Mouse (Mus musculus) CH12.LX (cell line): Measurements from ENCODE around the gene Ibsp. TPM values are rescaled to one million over a fixed set of nuclear protein-coding genes. Genes with fewer than 3 reads are reported as not detected.
A peak's percentile ranks its signal among the peaks of the same experiment; 100 is the strongest.

Source experiments
- DNase-seq: peaks from one replicate; pipeline ENCODE4 v3.0.0-alpha.2; 2013; ENCODE audit errors: extremely low read depth
- H3K27ac ChIP-seq: 2 replicates; pipeline ENCODE4 v1.5.1; 2012; ENCODE audit warnings: low read depth, mild to moderate bottlenecking, control low read depth, moderate library complexity; ENCODE audit not compliant: insufficient read depth
- H3K27me3 ChIP-seq: replicated peaks from 2 replicates; pipeline ENCODE3; 2012; ENCODE audit warnings: inconsistent platforms
- H3K36me3 ChIP-seq, 2 experiments: replicated peaks in 1 of 2; 2 replicates each; pipeline versions ENCODE3 to v1.6.1; 2012; ENCODE audit warnings: inconsistent platforms in 1 of 2, low read length in 1 of 2, mild to moderate bottlenecking in 1 of 2, mixed read lengths in 1 of 2, moderate library complexity in 1 of 2; ENCODE audit not compliant: control insufficient read depth in 1 of 2, insufficient read depth in 1 of 2
- H3K4me1 ChIP-seq, 2 experiments: 2 replicates each; pipeline ENCODE4 v1.6.1; 2012; ENCODE audit warnings: inconsistent platforms in 1 of 2, moderate library complexity in 1 of 2; ENCODE audit not compliant: insufficient read depth in 2 of 2, control insufficient read depth in 1 of 2
- H3K4me2 ChIP-seq: 2 replicates; pipeline ENCODE4 v1.6.1; 2012; ENCODE audit warnings: low read depth, mild to moderate bottlenecking, control low read depth; ENCODE audit not compliant: poor library complexity, insufficient read depth, severe bottlenecking
- H3K4me3 ChIP-seq, 3 experiments: fragments of 150-350 bp in 1 of 3; sonication (generic) in 1 of 3; replicated peaks in 1 of 3; 2 replicates each; pipeline versions ENCODE3 to v1.5.1; 2011 to 2012; ENCODE audit warnings: low read depth in 2 of 3, low read length in 2 of 3, mild to moderate bottlenecking in 2 of 3, moderate library complexity in 2 of 3, control low read depth in 1 of 3, improper control_type of control experiment in 1 of 3, inconsistent platforms in 1 of 3, mixed read lengths in 1 of 3; ENCODE audit not compliant: poor library complexity in 1 of 3
- H3K79me2 ChIP-seq: replicated peaks from 2 replicates; pipeline ENCODE4 v1.6.1; 2012; ENCODE audit warnings: mild to moderate bottlenecking, moderate library complexity; ENCODE audit not compliant: control insufficient read depth, poor library complexity, insufficient read depth, severe bottlenecking; ENCODE audit errors: extremely low read depth
- H3K9ac ChIP-seq: 2 replicates; pipeline ENCODE4 v1.6.1; 2012; ENCODE audit warnings: low read depth, mild to moderate bottlenecking, control low read depth, moderate library complexity; ENCODE audit not compliant: insufficient read depth
- H3K9me3 ChIP-seq: replicated peaks from 2 replicates; pipeline ENCODE3; 2012; ENCODE audit warnings: low read length, inconsistent platforms, mixed read lengths
- BHLHE40 ChIP-seq: IDR thresholded peaks from 2 replicates; pipeline ENCODE4 v1.6.1; 2011; ENCODE audit warnings: mild to moderate bottlenecking, low read depth, low read length, improper control_type of control experiment
- CHD1 ChIP-seq: IDR thresholded peaks from 2 replicates; pipeline ENCODE4 v1.6.1; 2012; ENCODE audit warnings: low read depth, low read length, improper control_type of control experiment, inconsistent platforms
- CHD2 ChIP-seq: IDR thresholded peaks from 2 replicates; pipeline ENCODE4 v1.6.1; 2011; ENCODE audit warnings: low read length, improper control_type of control experiment
- CTCF ChIP-seq, 2 experiments: IDR thresholded peaks in 1 of 2; conservative IDR thresholded peaks in 1 of 2; 2 replicates each; pipeline ENCODE4 v1.5.1; 2011 to 2012; ENCODE audit warnings: low read depth in 2 of 2, low read length in 2 of 2, improper control_type of control experiment in 1 of 2, inconsistent platforms in 1 of 2, mild to moderate bottlenecking in 1 of 2, moderate library complexity in 1 of 2
- E2F4 ChIP-seq: IDR thresholded peaks from 2 replicates; pipeline ENCODE4 v1.6.1; 2011; ENCODE audit warnings: low read depth, low read length, improper control_type of control experiment; ENCODE audit not compliant: insufficient replicate concordance
- ELF1 ChIP-seq: IDR thresholded peaks from 2 replicates; pipeline ENCODE4 v1.6.1; 2014; ENCODE audit warnings: low read depth, mild to moderate bottlenecking, inconsistent platforms, low read length, improper control_type of control experiment
- ETS1 ChIP-seq: conservative IDR thresholded peaks from 2 replicates; pipeline ENCODE4 v1.6.1; 2012; ENCODE audit warnings: low read depth, mild to moderate bottlenecking, inconsistent platforms, low read length, improper control_type of control experiment, moderate library complexity
- GABPA ChIP-seq: IDR thresholded peaks from 2 replicates; pipeline ENCODE4 v1.6.1; 2012; ENCODE audit warnings: low read depth, low read length, improper control_type of control experiment, inconsistent platforms; ENCODE audit not compliant: insufficient replicate concordance
- IRF4 ChIP-seq: IDR thresholded peaks from 2 replicates; pipeline ENCODE4 v1.6.1; 2014; ENCODE audit warnings: low read depth, mild to moderate bottlenecking, inconsistent platforms, low read length, improper control_type of control experiment
- JUN ChIP-seq: IDR thresholded peaks from 2 replicates; pipeline ENCODE4 v1.6.1; 2011; ENCODE audit warnings: low read depth, mild to moderate bottlenecking, low read length, improper control_type of control experiment, moderate library complexity; ENCODE audit not compliant: insufficient read depth
- JUND ChIP-seq: conservative IDR thresholded peaks from 2 replicates; pipeline ENCODE4 v1.6.1; 2011; ENCODE audit warnings: low read depth, low read length, improper control_type of control experiment
- KAT2A ChIP-seq: IDR thresholded peaks from 2 replicates; pipeline ENCODE4 v1.6.1; 2012; ENCODE audit warnings: low read length, improper control_type of control experiment, inconsistent platforms; ENCODE audit not compliant: insufficient replicate concordance
- MAFK ChIP-seq: IDR thresholded peaks from 2 replicates; pipeline ENCODE4 v1.6.1; 2011; ENCODE audit warnings: low read length, improper control_type of control experiment; ENCODE audit not compliant: insufficient replicate concordance
- MAZ ChIP-seq: IDR thresholded peaks from 2 replicates; pipeline ENCODE4 v1.6.1; 2012; ENCODE audit warnings: low read depth, mild to moderate bottlenecking, inconsistent platforms, low read length, improper control_type of control experiment, moderate library complexity
- MXI1 ChIP-seq: IDR thresholded peaks from 2 replicates; pipeline ENCODE4 v1.6.1; 2011; ENCODE audit warnings: mild to moderate bottlenecking, low read depth, low read length, improper control_type of control experiment
- MYC ChIP-seq: IDR thresholded peaks from 2 replicates; pipeline ENCODE4 v1.6.1; 2011; ENCODE audit warnings: low read depth, mild to moderate bottlenecking, improper control_type of control experiment, low read length
- NELFE ChIP-seq: IDR thresholded peaks from 2 replicates; pipeline ENCODE4 v1.6.1; 2011; ENCODE audit warnings: low read depth, low read length, improper control_type of control experiment
- NRF1 ChIP-seq: IDR thresholded peaks from 2 replicates; pipeline ENCODE4 v1.6.1; 2014; ENCODE audit warnings: low read depth, mild to moderate bottlenecking, inconsistent platforms, low read length, improper control_type of control experiment, moderate library complexity
- POLR2AphosphoS2 ChIP-seq: IDR thresholded peaks from 2 replicates; pipeline ENCODE4 v1.6.1; 2011; ENCODE audit warnings: low read depth, low read length, improper control_type of control experiment
- RAD21 ChIP-seq: IDR thresholded peaks from 2 replicates; pipeline ENCODE4 v1.6.1; 2011; ENCODE audit warnings: low read depth, mild to moderate bottlenecking, low read length, improper control_type of control experiment, moderate library complexity
- RCOR1 ChIP-seq: conservative IDR thresholded peaks from 2 replicates; pipeline ENCODE4 v1.6.1; 2012; ENCODE audit warnings: low read depth, mild to moderate bottlenecking, inconsistent platforms, low read length, improper control_type of control experiment
- SIN3A ChIP-seq: IDR thresholded peaks from 2 replicates; pipeline ENCODE4 v1.6.1; 2012; ENCODE audit warnings: low read length, improper control_type of control experiment, inconsistent platforms
- SMC3 ChIP-seq: IDR thresholded peaks from 2 replicates; pipeline ENCODE4 v1.6.1; 2011; ENCODE audit warnings: low read depth, low read length, improper control_type of control experiment
- USF2 ChIP-seq: conservative IDR thresholded peaks from 2 replicates; pipeline ENCODE4 v1.6.1; 2011; ENCODE audit warnings: low read depth, low read length, improper control_type of control experiment
- ZC3H11A ChIP-seq: IDR thresholded peaks from 2 replicates; pipeline ENCODE4 v1.6.1; 2012; ENCODE audit warnings: low read depth, mild to moderate bottlenecking, inconsistent platforms, low read length, improper control_type of control experiment
- ZNF384 ChIP-seq: IDR thresholded peaks from 2 replicates; pipeline ENCODE4 v1.6.1; 2012; ENCODE audit warnings: low read depth, low read length, improper control_type of control experiment, inconsistent platforms
- dilution Hi-C: fragments of 300-500 bp; cut with MboI; formaldehyde crosslinking; loops from 2 replicates; pipeline ENCODE4 v1.14.3; 2020; ENCODE audit warnings: low sequenced_read_pairs; ENCODE audit not compliant: extremely low pct_unique_long_range_greater_than_20kb, extremely low pct_ligation_motif_present
- in situ Hi-C: fragments of 300-500 bp; cut with MboI; formaldehyde crosslinking; loops from 3 replicates; pipeline ENCODE4 v1.14.3; 2019; ENCODE audit warnings: low sequenced_read_pairs, low pct_ligation_motif_present, low pct_unique_long_range_greater_than_20kb, mixed read lengths
- polyA plus RNA-seq: library from polyadenylated mRNA; unstranded; fragments of >175 nt; gene quantifications from 2 replicates; pipeline ENCODE4 v1.2.1, GENCODE M21; 2012; ENCODE audit warnings: low read depth; ENCODE audit not compliant: insufficient read length
- total RNA-seq, 2 experiments: library from RNA; depleted of rRNA; stranded (reverse); fragments of 300-350 nt in 1 of 2; fragments of >200 nt in 1 of 2; gene quantifications; 2 replicates each; pipeline ENCODE4 v1.2.3; 2012 to 2014

Gene Ibsp
- total and polyA plus RNA-seq, 3 experiments = not detected

GRCm38 (mm10) chr5:104339009-104339408 lies 40.0 kb downstream of the Ibsp start:
- no peak overlapping the region for H3K4me3 ChIP-seq
- in situ Hi-C loops = loop anchor here (5.0 to 25.0 kb wide), 3 partner anchors 117 to 973 kb away; partner anchors contain the start of gene Sparcl1

DNA sequence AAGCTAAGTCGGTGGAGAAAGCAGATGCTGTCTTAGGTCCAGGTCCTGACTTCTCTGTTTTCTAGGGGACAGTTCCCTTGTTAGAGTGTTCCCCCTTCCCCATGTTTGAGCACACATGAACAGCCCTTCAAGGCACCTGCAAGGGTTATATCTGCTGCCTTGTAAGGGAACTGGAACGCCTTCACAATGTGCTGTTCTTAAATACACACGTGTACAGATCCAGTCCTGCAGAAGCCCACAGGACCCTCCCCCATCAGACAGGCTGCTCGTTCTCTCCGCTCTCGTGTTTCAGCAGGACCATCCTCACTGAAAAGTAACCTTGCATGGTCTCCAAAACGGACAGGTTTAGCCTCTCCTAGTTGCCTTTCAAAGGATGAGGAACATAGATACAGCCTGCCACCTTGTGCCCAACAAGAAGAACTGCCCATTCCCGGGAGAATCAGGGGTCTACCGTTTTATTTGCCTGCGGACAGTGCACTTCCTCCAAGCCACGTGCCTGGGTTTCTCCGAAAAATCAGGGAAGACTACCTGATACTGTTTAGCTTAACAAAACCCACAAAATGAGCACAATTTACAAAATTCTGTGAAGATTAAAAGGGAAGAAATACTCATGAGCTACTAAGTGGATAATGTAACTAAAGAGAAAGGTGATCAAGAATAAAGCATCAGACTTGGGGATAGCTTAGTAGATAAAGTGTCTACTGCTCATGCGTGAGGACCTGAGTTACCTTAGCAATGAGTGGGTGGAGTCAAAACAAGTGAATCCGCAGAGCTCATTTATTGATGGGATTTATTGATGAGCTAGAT lies 40.9 kb downstream of the Ibsp start:
- Histone ChIP-seq H3K27ac (no peak overlapping the region), H3K4me3 (no peak overlapping the region), H3K4me2 (peak overlapping the region; percentile 47; the same call in 1 of the 2 replicates), H3K27me3 (no peaks in the 10 kb centered on the region), H3K36me3 (no peaks in the 10 kb centered on the region), H3K9me3 (no peaks in the 10 kb centered on the region), H3K79me2 (no peaks in the 10 kb centered on the region), H3K4me1 (peaks cover 0 to 5% of the 10 kb centered on the region in 2 experiments; a peak in 1 of 4 replicates), H3K9ac (no peak overlapping the region)
- in situ Hi-C loops = loop anchor here (5.0 to 25.0 kb wide), 3 partner anchors 118 to 972 kb away; partner anchors contain the start of gene Sparcl1
- dilution Hi-C loops = no loop called here
- TF ChIP-seq ETS1 (no peak), BHLHE40 (peak; percentile 49; the same call in 1 of the 2 replicates), ZNF384 (no peak), ZC3H11A (0 out of 2 replicates have a peak, but pooled peaks have one; percentile 5), RCOR1 (no peak), NRF1 (no peak), SMC3 (peak; percentile 72), RAD21 (peak; percentile 82), USF2 (no peak), CTCF (conservative IDR thresholded peaks at IDR 0.05 in 1 of 2, IDR thresholded peaks at IDR 0.05 in 1 of 2; ENCODE audit: low read depth in 2 of 2, low read length in 2 of 2) (peak; percentile 43 to 81; a peak in 3 of 4 replicates)
- peak; percentile 44 for DNase-seq

More at GRCm38 (mm10) chr5:104339009-104339408, 40.0 kb downstream of the Ibsp start:
- no peaks in the 10 kb centered on the region for H3K9me3 ChIP-seq
- H3K27me3 ChIP-seq = no peaks in the 10 kb centered on the region
- H3K9ac ChIP-seq = no peak overlapping the region
- H3K4me1 ChIP-seq = peaks cover 0 to 4% of the 10 kb centered on the region in 2 experiments; a peak in 1 of 4 replicates
- dilution Hi-C loops = no loop called here
- DNase-seq = no peak
- no peaks in the 10 kb centered on the region for H3K79me2 ChIP-seq
- no peaks in the 10 kb centered on the region for H3K36me3 ChIP-seq
- TF ChIP-seq USF2 (no peak), CTCF (conservative IDR thresholded peaks at IDR 0.05 in 1 of 2, IDR thresholded peaks at IDR 0.05 in 1 of 2; ENCODE audit: low read depth in 2 of 2, low read length in 2 of 2) (no peak), E2F4 (no peak), IRF4 (no peak), ZC3H11A (no peak), MAFK (no peak), GABPA (no peak), CHD1 (no peak), JUND (no peak), MXI1 (no peak), NELFE (no peak), CHD2 (no peak), POLR2AphosphoS2 (no peak), SIN3A (no peak), KAT2A (no peak), BHLHE40 (no peak), JUN (no peak), MYC (no peak), ELF1 (no peak), MAZ (no peak)
- no peak overlapping the region for H3K4me2 ChIP-seq
- no peak overlapping the region for H3K27ac ChIP-seq
